Mouse (Mus musculus) small intestine, adult 2 months (tissue): ENCODE data around the gene Zfp934. TPM values are rescaled to one million over a fixed set of nuclear protein-coding genes. Genes with fewer than 3 reads are reported as not detected.
"Not testable (repeated sequence)": the region's sequence is repeated elsewhere in the genome, so short reads cannot be mapped to it uniquely, and the experiment has no call there.

Experiments used
- H3K27ac ChIP-seq: fragments of 200-500 bp; 2 replicates; pipeline ENCODE4 v1.5.1; 2012; ENCODE audit warnings: low read depth, low read length, control low read depth, inconsistent platforms; ENCODE audit not compliant: insufficient read depth
- H3K27me3 ChIP-seq: fragments of 200-500 bp; 2 replicates; pipeline ENCODE4 v1.6.1; 2012; ENCODE audit warnings: mild to moderate bottlenecking, moderate library complexity, low read length, inconsistent platforms; ENCODE audit not compliant: control insufficient read depth, insufficient read depth
- H3K36me3 ChIP-seq: fragments of 200-500 bp; 2 replicates; pipeline ENCODE4 v1.6.1; 2012; ENCODE audit warnings: mild to moderate bottlenecking, low read length, control low read depth, inconsistent platforms; ENCODE audit not compliant: control insufficient read depth, insufficient read depth
- H3K4me1 ChIP-seq: fragments of 200-500 bp; 2 replicates; pipeline ENCODE4 v1.6.1; 2012; ENCODE audit warnings: low read length, inconsistent platforms, mixed read lengths; ENCODE audit not compliant: control insufficient read depth, insufficient read depth, insufficient read length
- H3K4me3 ChIP-seq: fragments of 200-500 bp; 2 replicates; pipeline ENCODE4 v1.5.1; 2012; ENCODE audit warnings: low read depth, mild to moderate bottlenecking, control low read depth, inconsistent platforms, low read length, moderate library complexity
- WGBS: fragments of 180-500 bp; shearing (Covaris S2); methylation state at CpG from one replicate; pipeline ENCODE4 v1.1.7; 2018; 5-methylcytosine and 5-hydroxymethylcytosine counted together
- polyA plus RNA-seq: library from polyadenylated mRNA; depleted of rRNA; stranded (reverse); fragments of >200 nt; gene quantifications from 2 replicates; pipeline ENCODE4 v1.2.3, GENCODE M21; 2012; rRNA removed

Gene Zfp934
- 0.13 and 0.47 TPM in 2 replicates for polyA plus RNA-seq

GRCm38 (mm10) chr13:62571099-62571498, at the start of gene Zfp934:
Gene Zfp934 (minus strand): TSS chr13:62571199.
- not testable (repeated sequence) for H3K4me1 ChIP-seq, H3K27me3 ChIP-seq, H3K36me3 ChIP-seq, H3K4me3 ChIP-seq, H3K27ac ChIP-seq
- WGBS, result 91% methylated on average over 6 of the region's 6 CpGs

GRCm38 (mm10) chr13:62617449-62617848, 46.5 kb upstream of the Zfp934 start:
- H3K27ac ChIP-seq, H3K27me3 ChIP-seq, H3K4me1 ChIP-seq, H3K36me3 ChIP-seq, H3K4me3 ChIP-seq: not testable (repeated sequence)
- WGBS, result 96% methylated on average over 4 of the region's 4 CpGs

- H3K4me3 ChIP-seq, H3K36me3 ChIP-seq, H3K27me3 ChIP-seq, H3K27ac ChIP-seq, H3K4me1 ChIP-seq: not testable (repeated sequence)
- WGBS, result 25% methylated on average over 1 of the region's 1 CpGs
Measured at GRCm38 (mm10) chr13:62561696-62562095, 9.3 kb downstream of the Zfp934 start.

GRCm38 (mm10) chr13:62558189-62559110, 12.5 kb downstream of the Zfp934 start, which contains the start of gene Zfp935:
Gene Zfp935 (minus strand): TSS chr13:62558511.
- peak within 1 kb of the TSS; percentile 74 for H3K4me3 ChIP-seq
- 4% methylated on average over 27 of the region's 27 CpGs for WGBS
- not testable (repeated sequence) for H3K27ac ChIP-seq

GRCm38 (mm10) chr13:62530129-62530528, 40.9 kb downstream of the Zfp934 start:
- H3K27me3 ChIP-seq, H3K36me3 ChIP-seq, H3K4me3 ChIP-seq, H3K27ac ChIP-seq, H3K4me1 ChIP-seq: not testable (repeated sequence)

More at GRCm38 (mm10) chr13:62558189-62559110, 12.5 kb downstream of the Zfp934 start, which contains the start of gene Zfp935:
- H3K27me3 ChIP-seq, H3K36me3 ChIP-seq, H3K4me1 ChIP-seq: not testable (repeated sequence)

- not testable (repeated sequence) for H3K27ac ChIP-seq, H3K36me3 ChIP-seq, H3K4me1 ChIP-seq, H3K4me3 ChIP-seq, H3K27me3 ChIP-seq
- 88% methylated on average over 1 of the region's 1 CpGs for WGBS
Measured at GRCm38 (mm10) chr13:62510641-62511420, 60.2 kb downstream of the Zfp934 start.

GRCm38 (mm10) chr13:62472661-62473060, 98.3 kb downstream of the Zfp934 start:
- H3K4me1 ChIP-seq, H3K27ac ChIP-seq, H3K4me3 ChIP-seq, H3K36me3 ChIP-seq, H3K27me3 ChIP-seq: not testable (repeated sequence)
- WGBS, result 94% methylated on average over 8 of the region's 8 CpGs

GRCm38 (mm10) chr13:62469947-62470346, 101.1 kb downstream of the Zfp934 start:
- H3K4me1 ChIP-seq, H3K27ac ChIP-seq, H3K36me3 ChIP-seq, H3K27me3 ChIP-seq, H3K4me3 ChIP-seq: not testable (repeated sequence)

- WGBS, result 1% methylated on average over 28 of the region's 28 CpGs
- not testable (repeated sequence) for H3K36me3 ChIP-seq, H3K4me1 ChIP-seq, H3K27me3 ChIP-seq
- Histone ChIP-seq H3K27ac (peak within 1 kb of the TSS; percentile 80), H3K4me3 (peak within 1 kb of the TSS; percentile 98)
Measured at GRCm38 (mm10) chr13:62466424-62467334, 104.3 kb downstream of the Zfp934 start, which contains the start of gene Gm49359. Gene Gm49359 (minus strand): TSS chr13:62466832.
